Mouse (Mus musculus) forebrain, embryonic 15.5 days (tissue): ENCODE data around the gene Ephb6. TPM values are rescaled to one million over a fixed set of nuclear protein-coding genes. Genes with fewer than 3 reads are reported as not detected.

Experiments used
- ATAC-seq: fragments of 200-750 bp; cut with Nextera tagmentation; replicated peaks from 2 replicates; pipeline ENCODE4 v1.8.0; 2017; ENCODE audit warnings: mild to moderate bottlenecking, moderate TSS enrichment, moderate library complexity
- H3K27ac ChIP-seq: fragments of 300-500 bp; sonication (generic); replicated peaks from 2 replicates; pipeline ENCODE4 v1.5.1; 2015; ENCODE audit warnings: mild to moderate bottlenecking, inconsistent platforms
- H3K27me3 ChIP-seq: fragments of 300-500 bp; sonication (generic); 2 replicates; pipeline ENCODE4 v1.6.1; 2015; ENCODE audit warnings: inconsistent platforms
- H3K36me3 ChIP-seq: fragments of 300-500 bp; sonication (generic); 2 replicates; pipeline ENCODE4 v1.6.1; 2015; ENCODE audit warnings: mild to moderate bottlenecking, inconsistent platforms
- H3K4me1 ChIP-seq: fragments of 300-500 bp; sonication (generic); 2 replicates; pipeline ENCODE4 v1.6.1; 2015; ENCODE audit warnings: inconsistent platforms
- H3K4me2 ChIP-seq: fragments of 300-500 bp; sonication (generic); replicated peaks from 2 replicates; pipeline ENCODE4 v1.6.1; 2015; ENCODE audit warnings: mild to moderate bottlenecking, inconsistent platforms
- H3K4me3 ChIP-seq: fragments of 300-500 bp; sonication (generic); 2 replicates; pipeline ENCODE4 v1.5.1; 2015; ENCODE audit warnings: mild to moderate bottlenecking, inconsistent platforms
- H3K9ac ChIP-seq: fragments of 300-500 bp; sonication (generic); replicated peaks from 2 replicates; pipeline ENCODE4 v1.6.1; 2015; ENCODE audit warnings: mild to moderate bottlenecking, inconsistent platforms
- H3K9me3 ChIP-seq: fragments of 300-500 bp; sonication (generic); 2 replicates; pipeline ENCODE4 v1.6.1; 2016; ENCODE audit warnings: inconsistent platforms
- WGBS: fragments of 180-500 bp; shearing (Covaris S2); methylation state at CpG from one replicate; pipeline ENCODE4 v1.1.7; 2015; ENCODE audit warnings: mixed read lengths; 5-methylcytosine and 5-hydroxymethylcytosine counted together
- polyA plus RNA-seq: library from polyadenylated mRNA; unstranded; fragments of >200 nt; fragmentation: Nextera tagmentation; extraction: Ambion mirVana; gene quantifications from 2 replicates; pipeline ENCODE4 v1.2.1, GENCODE M21; 2015

Gene Ephb6
- polyA plus RNA-seq, 1 experiment from 2014 or later = 34.6 TPM

- 98% methylated on average over 5 of the region's 5 CpGs for whole genome bisulfite sequencing
- no peaks in the 10 kb centered on the region for H3K4me1 ChIP-seq
- no peak overlapping the region for H3K4me2 ChIP-seq
- H3K9ac ChIP-seq = no peak overlapping the region
- no peaks in the 10 kb centered on the region for H3K27me3 ChIP-seq
- H3K4me3 ChIP-seq = no peak overlapping the region
- H3K36me3 ChIP-seq = no peaks in the 10 kb centered on the region
- no peak for ATAC-seq
- no peaks in the 10 kb centered on the region for H3K9me3 ChIP-seq
- no peak overlapping the region for H3K27ac ChIP-seq
These were observed 47.9 kb downstream of the Ephb6 start for GRCm38 (mm10) chr6:41653173-41653572.

DNA sequence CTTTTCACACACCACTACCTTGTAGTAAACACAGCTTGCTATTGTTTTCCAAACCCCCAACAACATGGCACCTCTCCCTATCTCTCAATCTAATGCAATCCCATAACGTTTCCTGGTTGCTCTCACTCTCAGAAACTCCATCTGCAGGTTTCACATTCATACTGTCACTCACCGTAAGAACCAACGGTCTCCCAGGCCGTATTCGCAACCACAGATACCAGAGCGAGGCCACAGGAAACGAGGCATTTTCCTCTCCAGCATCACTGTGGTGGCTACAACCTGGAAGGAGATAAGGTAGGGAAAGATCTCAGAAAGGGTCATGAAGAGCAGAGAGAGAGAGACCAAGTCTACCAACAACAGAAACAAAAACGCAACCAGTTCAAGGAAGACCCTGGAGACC, 49.4 kb downstream of the Ephb6 start:
- H3K4me1 ChIP-seq = no peaks in the 10 kb centered on the region
- no peak overlapping the region for H3K9ac ChIP-seq
- no peaks in the 10 kb centered on the region for H3K36me3 ChIP-seq
- H3K27me3 ChIP-seq = no peaks in the 10 kb centered on the region
- H3K27ac ChIP-seq = no peak overlapping the region
- H3K4me2 ChIP-seq = no peak overlapping the region
- no peaks in the 10 kb centered on the region for H3K9me3 ChIP-seq
- no peak overlapping the region for H3K4me3 ChIP-seq
- 88% methylated on average over 8 of the region's 8 CpGs for WGBS
- ATAC-seq = no peak

DNA sequence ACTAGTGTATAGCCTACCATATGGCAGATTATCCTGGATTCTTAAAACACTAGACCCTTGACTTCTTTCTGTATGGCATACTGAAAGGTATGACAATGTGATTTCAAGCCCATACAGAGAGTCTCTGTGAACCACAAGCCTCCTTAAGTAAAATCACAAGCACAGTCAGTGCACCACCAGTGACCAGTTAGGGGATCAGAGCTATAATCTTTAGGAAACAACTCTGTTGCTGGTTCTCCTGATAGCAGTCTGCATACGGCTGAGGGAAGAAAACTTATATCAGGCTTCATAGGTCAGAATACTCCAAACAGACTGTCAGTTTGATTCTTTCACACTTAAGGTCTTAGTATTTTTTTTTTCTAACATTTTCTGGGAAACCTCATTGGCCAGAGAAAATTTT, 53.2 kb downstream of the Ephb6 start:
- Histone ChIP-seq H3K9me3 (no peaks in the 10 kb centered on the region), H3K36me3 (no peaks in the 10 kb centered on the region), H3K4me3 (no peak overlapping the region), H3K9ac (no peak overlapping the region), H3K4me2 (no peak overlapping the region), H3K27me3 (no peaks in the 10 kb centered on the region), H3K27ac (no peak overlapping the region), H3K4me1 (no peaks in the 10 kb centered on the region)
- ATAC-seq = no peak
- WGBS = 88% methylated on average over 1 of the region's 1 CpGs

GRCm38 (mm10) chr6:41662320-41662719, 57.0 kb downstream of the Ephb6 start:
- no peak overlapping the region for H3K27ac ChIP-seq
- no peaks in the 10 kb centered on the region for H3K9me3 ChIP-seq
- no peak for ATAC-seq
- H3K4me1 ChIP-seq = no peaks in the 10 kb centered on the region
- H3K4me2 ChIP-seq = no peak overlapping the region
- H3K27me3 ChIP-seq = no peaks in the 10 kb centered on the region
- 29% methylated on average over 2 of the region's 2 CpGs for WGBS
- H3K9ac ChIP-seq = no peak overlapping the region
- no peak overlapping the region for H3K4me3 ChIP-seq
- no peaks in the 10 kb centered on the region for H3K36me3 ChIP-seq

Other genes with a start within 250 kb of the Ephb6 start
- not detected in 2 replicates for gene Prss3, start 227.8 kb upstream of the Ephb6 start, polyA plus RNA-seq
- not detected in 2 replicates for gene Gm5771, start 213.1 kb upstream of the Ephb6 start, polyA plus RNA-seq
- gene Gm10334, start 159.3 kb upstream of the Ephb6 start, polyA plus RNA-seq = not detected in 2 replicates
- gene Prss1, start 146.6 kb upstream of the Ephb6 start, polyA plus RNA-seq = not detected in 2 replicates
- gene Prss2, start 83.7 kb upstream of the Ephb6 start, polyA plus RNA-seq = not detected in 2 replicates
- 0.46 and 0.52 TPM in 2 replicates for gene Trpv6, start 30.9 kb downstream of the Ephb6 start, polyA plus RNA-seq
- gene Trpv5, start 75.3 kb downstream of the Ephb6 start, polyA plus RNA-seq = not detected in 2 replicates
- not detected in 2 replicates for gene Llcfc1, start 78.9 kb downstream of the Ephb6 start, polyA plus RNA-seq
- 0.19 and 0.50 TPM in 2 replicates for gene Kel, start 98.9 kb downstream of the Ephb6 start, polyA plus RNA-seq
- gene Olfr459, start 169.7 kb downstream of the Ephb6 start, polyA plus RNA-seq = not detected in 2 replicates
- gene Pip, start 242.1 kb downstream of the Ephb6 start, polyA plus RNA-seq = not detected in 2 replicates
- not detected in 2 replicates for gene Sval2, start 247.5 kb downstream of the Ephb6 start, polyA plus RNA-seq